Mouse (Mus musculus) embryonic fibroblast, embryonic 13.5 days (primary cell): Measurements from ENCODE around the gene As3mt.

ENCODE experiments used
- CTCF ChIP-seq: IDR thresholded peaks from 2 replicates; pipeline ENCODE4 v1.5.1; 2011; ENCODE audit warnings: mild to moderate bottlenecking, control low read depth, low read length, moderate library complexity, borderline replicate concordance; ENCODE audit not compliant: insufficient read depth
- POLR2A ChIP-seq: IDR thresholded peaks from 2 replicates; pipeline ENCODE4 v1.6.1; 2011; ENCODE audit warnings: low read depth, mild to moderate bottlenecking, control low read depth, low read length, moderate library complexity

DNA sequence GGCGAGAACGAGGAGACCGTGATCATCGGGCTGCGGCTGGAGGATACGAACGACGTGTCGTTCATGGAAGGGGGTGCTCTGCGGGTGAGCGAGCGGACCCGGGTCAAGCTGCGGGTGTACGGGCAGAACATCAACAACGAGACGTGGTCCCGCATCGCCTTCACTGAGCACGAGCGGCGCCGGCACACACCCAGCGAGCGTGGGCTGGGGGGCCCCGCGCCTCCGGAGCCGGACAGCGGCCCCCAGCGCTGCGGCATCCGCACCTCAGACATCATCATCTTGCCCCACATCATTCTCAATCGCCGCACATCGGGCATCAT is 54.7 kb downstream of the As3mt start:
- TF ChIP-seq CTCF (no peak), POLR2A (no peak)
